Mouse (Mus musculus) cerebellum, adult 2 months (tissue): ENCODE results near the gene Eif4a2.

ENCODE experiments used
- CTCF ChIP-seq: fragments of 200-500 bp; IDR thresholded peaks from 2 replicates; pipeline ENCODE4 v1.5.1; 2011; ENCODE audit warnings: low read depth, mild to moderate bottlenecking, control low read depth, low read length, moderate library complexity, borderline replicate concordance; ENCODE audit not compliant: insufficient read depth
- POLR2A ChIP-seq: fragments of 200-500 bp; IDR thresholded peaks from 2 replicates; pipeline ENCODE4 v1.6.1; 2011; ENCODE audit warnings: low read length, control low read depth, borderline replicate concordance; ENCODE audit not compliant: insufficient read depth

DNA sequence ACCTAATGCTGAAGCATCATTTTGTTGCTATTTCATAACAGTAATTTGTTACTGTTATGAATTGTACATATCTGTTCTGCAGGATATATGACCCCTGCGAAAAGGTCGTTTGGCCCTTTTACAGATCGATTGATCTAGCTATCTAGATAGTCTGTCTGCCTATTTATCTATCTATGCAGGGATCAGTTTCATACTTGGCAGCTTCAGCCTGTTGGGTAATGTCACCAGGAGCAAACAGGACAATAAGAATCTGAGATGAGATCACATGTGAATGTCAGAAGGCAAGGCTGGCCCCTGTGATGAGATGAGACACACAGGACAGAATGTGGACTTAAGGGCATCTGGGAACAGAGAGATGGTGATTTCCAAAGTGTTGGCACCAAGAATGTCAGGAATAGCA lies 23.1 kb downstream of the Eif4a2 start:
- no peak for TF ChIP-seq CTCF
- TF ChIP-seq POLR2A, result no peak
